Mouse (Mus musculus) mature B cell (primary cell): ENCODE measurements around the gene Pglyrp1.

Experiments used
- in situ Hi-C: fragments of 300-500 bp; cut with MboI; formaldehyde crosslinking; loops from 2 replicates; pipeline ENCODE4 v1.14.3; 2019

Gene Pglyrp1

GRCm38 (mm10) chr7:18926911-18927310, 55.8 kb downstream of the Pglyrp1 start:
- in situ Hi-C loops, result no loop called here

- in situ Hi-C loops, result no loop called here
Observed at GRCm38 (mm10) chr7:18927759-18928158, 56.6 kb downstream of the Pglyrp1 start.
